Mouse (Mus musculus): Measurements from ENCODE around the gene Urb1.
"Not testable (repeated sequence)": the region's sequence is repeated elsewhere in the genome, so short reads cannot be mapped to it uniquely, and the experiment has no call there.

Urb1 gene

DNA sequence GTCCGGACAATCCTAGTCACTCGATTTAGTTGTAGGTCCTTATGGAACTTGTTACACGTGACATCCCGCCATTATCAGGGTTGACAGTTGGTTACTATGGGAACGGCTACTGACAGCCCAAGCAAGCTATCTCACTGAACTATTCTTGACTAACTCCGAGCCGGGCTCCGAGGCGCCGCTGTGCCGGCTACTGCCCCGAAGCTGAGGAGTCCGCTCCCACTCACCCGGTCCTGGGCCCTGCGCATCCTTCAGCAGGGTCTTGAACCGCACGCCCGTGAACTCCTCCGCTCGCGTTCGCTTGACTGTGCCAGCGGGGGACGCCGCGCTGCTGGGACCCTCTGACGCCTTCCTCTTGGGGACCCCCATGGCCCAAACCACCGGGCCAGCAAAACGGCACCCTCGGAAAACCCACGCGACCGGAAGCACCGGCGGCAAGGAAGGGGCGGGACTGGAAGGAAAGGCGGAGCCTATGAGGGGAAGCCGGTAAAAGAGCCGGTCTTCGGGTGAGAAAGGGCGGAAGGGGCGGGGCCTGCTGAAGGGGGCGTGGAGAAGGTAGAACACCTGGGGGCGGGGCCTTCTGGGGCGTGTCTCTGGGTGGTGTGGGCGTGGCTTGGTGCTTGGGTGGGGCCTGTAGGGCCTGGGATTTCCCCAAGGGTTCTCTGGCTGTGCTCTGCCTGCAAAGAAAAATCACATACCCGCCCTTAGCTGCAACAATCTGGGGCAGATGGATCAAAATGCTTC lies at the start of gene Urb1:
TSS of gene Urb1 (minus strand) at position 439 of the 741 bp plus-strand sequence.
- DNase-seq = peak; percentile 96

DNA sequence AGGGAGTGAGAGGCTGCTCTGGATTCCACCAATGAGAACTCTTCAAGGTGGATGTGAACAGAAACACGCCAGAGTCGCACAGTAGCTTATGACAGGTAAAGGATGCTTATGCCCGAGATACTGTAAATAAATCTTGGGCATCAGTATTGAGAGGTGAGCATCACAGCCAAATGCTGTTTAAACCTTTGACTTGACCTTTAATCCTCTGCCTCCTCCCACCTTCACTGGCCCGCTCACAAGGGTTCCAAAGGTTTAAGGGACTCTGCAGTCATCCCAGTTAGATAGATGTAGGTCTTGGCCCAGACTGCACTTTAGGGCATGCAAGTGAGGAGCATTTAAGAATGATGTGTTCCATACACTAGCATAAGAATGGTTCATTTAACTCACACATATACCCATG lies 48.0 kb upstream of the Urb1 start:
- no peak for DNase-seq

DNA sequence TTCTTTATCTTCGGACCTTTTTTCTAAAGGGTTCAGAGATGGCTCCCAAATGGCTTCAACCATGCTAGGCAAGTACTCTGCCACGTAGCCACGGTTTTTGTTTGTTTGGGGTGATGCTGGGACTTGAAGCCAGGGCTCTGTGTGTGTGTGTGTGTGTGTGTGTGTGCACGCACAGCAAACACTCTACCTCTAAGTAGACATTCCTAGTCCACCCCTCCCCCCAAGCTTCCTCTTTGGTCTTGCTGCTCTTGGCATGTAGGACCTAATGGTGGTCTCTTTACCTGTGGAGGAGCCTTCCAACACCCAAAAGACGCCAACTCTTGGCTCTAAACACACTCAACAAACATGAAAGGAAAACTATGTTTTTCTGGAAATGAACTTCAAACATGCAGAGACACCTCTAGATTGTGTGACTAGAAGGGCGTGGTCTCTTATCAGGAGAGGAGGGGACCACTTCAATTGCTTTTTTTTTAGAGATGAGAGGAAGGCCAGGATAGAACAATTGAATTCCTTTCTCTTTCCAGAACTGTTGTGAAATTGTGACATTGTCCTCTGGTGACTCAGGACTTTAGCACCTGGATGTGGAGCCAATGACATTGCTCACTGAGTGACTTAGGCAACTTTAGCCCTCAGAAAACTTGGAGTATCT lies 46.5 kb upstream of the Urb1 start:
- no peak for DNase-seq

DNA sequence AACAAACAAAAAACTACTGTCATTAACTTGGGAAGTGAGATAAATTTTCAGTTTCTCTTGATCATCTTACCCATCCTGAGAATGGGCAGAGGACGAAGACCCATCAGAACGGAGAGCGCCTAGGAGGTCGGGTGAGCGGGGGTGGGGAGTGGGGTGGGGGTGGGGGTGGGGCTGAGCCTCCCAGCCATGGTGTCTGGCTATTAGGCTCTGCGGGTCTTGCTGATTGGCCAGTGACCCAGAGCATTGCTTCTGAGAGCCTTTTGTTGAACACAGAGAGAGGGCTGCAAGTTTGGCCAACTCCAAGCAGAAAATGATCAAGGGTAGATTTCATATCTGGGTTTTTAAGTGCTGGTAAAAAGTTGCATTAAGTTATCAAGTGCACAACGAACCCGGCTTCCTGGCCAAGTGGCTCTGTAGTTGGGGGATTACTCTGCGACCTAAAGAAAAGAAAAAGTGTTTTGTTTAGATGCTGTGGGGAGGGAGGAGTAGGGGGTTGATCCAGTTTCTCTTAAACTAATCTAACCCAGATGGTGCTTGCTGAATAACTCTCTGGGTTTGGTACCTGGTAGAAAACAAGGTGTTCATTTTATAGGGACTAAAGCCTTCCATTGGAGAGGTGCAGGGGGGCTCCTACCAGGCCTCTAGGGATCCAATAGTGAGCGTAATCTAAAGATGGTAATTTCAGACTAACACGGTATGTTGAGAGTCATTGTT lies 41.6 kb upstream of the Urb1 start:
- no peak for DNase-seq

DNA sequence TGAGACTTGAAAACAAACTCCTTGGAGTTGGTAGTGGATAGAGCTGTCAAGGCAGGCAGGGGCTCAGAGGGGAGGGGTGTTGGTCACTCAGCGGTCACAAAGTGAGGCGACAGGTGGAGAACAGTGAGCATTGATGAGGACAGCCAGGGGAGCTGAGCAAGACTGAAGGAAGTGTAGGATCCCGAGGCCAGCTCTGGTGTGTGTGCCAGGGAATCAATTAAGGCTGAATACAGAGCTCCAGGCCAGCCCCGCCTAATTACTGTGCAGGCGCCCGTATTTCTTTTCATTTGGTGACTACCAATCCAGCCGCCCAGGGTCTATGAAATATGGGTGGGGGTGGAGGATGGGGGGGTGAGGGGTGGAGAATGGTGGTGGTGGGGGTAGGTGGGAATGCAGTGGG lies 40.7 kb upstream of the Urb1 start:
- no peak for DNase-seq

DNA sequence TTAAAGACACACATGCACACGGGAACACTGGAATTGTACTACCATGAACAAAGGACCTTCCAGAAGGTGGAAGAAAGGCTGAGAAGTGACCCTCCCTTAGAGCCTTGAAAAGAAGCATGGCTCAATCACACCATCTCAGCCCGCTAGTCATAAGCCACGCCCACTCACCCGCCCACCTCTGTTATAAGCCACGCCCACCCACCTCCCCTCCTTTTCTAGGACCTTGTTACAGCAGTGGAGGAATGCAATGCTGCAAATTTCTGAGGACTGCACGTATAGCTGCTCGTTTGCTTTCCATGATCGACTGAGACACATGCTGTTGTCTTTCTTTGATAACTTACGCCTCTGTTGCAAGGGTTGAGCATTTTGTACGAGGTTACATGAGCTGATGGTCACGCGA lies 39.0 kb upstream of the Urb1 start:
- DNase-seq = no peak

DNA sequence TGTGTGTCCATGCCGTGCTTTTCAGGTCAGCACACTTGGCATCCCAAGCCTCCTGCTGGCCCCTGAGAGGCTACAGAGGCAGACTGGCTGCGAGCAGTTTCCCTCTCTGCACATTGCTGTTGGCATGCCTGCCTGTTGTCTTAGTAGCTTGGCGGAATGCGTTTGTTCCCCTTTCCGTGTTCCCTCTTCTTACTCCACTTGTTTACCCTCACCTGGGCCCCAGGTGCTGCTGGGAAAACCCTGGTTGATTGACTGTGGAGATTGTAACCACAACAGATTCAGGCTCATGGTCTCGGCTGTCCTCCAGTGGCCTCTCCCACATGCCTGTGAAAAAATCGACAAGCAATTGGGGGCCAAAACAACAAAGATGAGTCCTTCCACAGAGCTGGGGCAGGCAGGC lies 38.5 kb upstream of the Urb1 start:
- no peak for DNase-seq

DNA sequence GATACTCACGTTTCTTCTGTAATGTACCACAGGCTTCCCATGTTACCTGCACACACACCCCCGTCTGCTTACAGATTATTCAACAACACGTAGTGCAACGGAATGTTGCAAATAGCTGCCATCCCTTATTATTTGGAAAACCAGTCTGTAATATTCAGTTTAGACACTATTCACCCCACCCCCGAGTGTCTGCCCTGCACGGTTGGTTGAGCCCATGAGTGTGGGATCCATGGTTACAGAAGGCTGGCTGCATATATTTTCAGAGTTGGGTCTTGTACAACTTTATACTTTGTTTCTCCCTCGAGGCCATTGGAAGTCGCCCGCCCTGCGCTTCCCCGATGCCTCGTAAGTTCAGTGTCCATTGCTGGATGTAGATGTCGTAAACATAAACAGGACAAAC lies 35.4 kb upstream of the Urb1 start:
- DNase-seq = no peak

DNA sequence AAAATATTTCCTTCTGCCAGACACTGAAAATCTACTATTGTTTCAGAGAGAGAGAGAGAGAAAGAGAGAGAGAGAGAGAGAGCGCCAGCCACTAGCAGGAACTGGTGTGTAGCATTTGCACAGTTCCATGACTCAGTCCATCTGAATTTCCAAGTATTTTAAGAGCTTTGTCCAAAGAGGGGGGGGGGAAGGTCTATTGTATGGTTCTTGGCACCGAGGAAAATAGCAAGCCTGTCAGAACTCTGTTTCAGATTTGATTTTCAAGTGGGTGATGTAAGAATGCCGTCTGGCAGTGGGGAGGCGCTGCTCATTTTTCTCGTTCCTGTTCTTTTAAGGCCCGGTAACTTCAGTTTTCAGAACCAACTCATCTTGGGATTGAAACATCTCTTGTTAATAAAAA lies 34.8 kb upstream of the Urb1 start:
- no peak for DNase-seq

DNA sequence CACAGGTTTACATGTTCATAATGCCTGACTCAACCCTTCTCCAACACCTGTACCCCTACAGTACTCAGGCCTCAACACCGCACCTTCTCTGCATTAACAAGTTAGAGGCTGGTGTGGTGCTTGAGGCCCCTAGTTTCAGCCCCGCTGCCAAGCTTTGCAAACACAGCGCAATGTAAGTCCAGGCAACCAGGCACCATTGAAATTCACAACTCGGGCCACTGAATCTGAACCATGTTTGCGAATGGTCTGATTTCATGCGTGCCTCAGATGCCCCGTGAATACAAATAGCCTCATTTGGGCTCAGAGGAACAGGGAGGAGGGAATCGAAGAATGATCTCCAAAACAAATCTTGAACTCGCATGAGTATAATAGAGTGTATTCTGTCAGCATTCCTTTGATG lies 32.0 kb upstream of the Urb1 start:
- no peak for DNase-seq

DNA sequence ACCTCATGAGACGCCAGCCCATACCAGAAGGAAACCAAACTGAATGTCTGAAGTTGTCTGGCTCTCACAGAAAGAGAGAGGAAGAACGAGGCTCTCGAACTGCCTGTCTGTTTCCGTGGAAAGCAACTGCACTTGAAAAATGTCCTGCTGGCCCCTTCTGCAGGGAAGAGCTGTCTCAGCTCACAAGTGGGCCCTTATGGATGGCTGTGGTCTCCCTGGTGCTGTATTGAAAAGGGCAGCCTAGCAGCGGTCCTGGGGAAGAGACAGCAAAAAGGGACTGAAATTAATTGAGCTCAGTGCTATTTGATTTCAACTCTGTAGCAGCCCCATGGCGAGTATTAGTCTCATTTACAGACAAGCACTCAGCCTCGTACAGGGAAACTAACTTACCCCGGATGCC lies 27.2 kb upstream of the Urb1 start:
- DNase-seq = no peak

DNA sequence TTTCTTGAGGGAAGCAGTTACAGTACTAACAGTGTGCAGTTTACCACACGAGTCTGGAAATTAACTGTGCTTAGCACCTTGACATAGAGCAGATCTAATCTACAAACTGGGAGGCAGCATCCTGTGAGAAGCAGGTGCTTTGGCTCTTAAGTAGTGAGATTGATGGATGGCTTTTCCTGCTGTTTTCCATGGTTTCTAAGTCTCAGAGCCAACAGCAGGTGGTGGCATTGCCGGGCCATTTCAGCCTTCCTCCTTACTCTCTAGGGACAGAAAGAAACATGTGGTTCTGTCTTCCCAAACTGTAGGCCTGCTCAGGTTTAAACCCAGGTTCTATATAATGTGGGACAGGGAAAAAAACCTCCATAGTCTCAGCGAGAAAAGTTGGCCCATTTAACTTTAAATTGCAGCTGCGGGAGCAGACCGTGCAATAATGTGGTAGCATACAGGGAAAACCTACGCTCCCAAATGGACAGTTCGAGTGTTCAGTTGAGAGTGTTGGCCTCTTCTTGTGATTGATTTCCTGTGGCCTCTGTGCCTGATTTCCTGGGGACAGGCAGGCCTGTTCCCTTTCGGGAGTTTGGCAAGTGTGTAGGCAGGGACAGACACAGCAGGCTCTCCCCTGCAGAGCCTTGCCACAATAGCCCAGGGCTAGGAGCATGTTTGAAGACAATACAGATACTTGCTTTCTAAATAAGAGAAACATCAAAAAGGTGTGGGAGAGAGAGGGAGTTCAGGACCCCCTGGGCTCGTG lies 23.0 kb upstream of the Urb1 start:
- DNase-seq = no peak

DNA sequence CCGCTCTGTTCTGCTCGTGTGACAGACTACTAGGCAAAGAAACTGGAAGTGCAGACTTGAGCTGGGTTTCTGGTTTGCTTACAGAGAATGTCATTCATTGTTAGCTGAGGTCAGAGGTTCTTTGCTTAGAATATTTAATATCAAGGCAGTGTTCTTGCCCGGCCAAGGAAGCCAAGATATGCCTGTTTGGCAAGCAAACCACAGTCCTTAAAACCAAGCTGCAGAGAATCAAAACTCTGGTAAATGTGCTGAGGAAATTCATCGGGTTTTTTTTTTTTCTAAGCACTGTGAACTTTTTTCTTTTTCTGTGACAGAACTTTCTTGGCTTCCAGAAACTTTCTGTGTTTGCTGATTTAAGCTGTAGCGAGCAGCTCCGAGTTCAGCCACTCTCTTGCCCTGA lies 22.3 kb upstream of the Urb1 start:
- no peak for DNase-seq

DNA sequence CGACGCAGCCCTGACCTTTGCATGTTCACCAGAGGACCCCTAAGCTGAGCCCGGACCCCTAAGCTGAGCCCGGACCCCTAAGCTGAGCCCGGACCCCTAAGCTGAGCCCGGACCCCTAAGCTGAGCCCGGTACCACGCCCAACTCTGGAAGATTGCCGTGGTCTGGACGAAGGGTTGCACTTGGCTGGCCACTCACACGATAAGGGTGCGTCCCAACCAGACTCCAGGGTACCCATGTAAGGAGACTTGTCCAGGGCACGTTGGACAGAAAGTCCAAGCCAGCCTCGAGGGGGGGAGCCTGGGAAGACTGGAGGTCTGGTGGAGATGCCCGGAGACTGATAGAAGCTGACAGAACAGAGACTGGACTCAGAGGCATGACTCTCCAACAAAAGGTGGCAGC lies 21.5 kb upstream of the Urb1 start:
- no peak for DNase-seq

DNA sequence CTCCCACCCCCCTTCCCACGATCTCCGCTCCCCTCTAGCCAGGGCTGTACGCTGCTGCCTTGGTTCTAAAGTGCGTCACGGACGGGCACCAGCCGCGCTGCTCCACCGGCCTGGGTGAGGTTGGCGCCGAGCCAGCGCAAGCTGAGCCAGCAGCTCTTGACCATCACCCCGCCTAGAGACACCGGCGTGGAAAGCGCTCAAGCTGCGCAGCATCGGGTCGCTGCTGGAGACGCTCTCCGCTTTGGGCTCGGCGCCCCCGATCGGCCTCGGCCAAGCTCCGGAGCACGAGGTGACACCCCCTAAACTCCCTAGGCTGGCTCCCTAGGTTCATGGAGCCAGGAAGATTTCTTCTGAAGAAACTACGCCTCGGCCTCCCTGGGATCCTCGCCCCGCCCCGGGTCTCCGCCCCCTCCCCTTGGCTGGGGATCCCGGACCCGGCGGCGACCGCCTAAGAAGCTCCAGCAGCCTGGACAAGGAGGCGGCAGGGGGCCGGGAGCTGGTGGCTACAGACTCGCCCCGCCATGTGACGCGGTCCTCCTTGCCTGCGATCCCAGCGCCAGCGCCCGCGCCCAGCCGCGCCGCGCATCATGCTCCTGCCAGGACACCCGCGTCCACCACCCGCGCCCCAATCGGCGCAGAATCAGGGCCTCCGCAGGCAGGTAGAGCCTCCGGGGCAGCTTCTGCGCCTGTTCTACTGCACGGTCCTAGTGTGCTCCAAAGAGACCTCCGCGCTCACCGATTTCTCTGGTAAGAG lies 20.6 kb upstream of the Urb1 start:
- DNase-seq = peak; percentile 55

DNA sequence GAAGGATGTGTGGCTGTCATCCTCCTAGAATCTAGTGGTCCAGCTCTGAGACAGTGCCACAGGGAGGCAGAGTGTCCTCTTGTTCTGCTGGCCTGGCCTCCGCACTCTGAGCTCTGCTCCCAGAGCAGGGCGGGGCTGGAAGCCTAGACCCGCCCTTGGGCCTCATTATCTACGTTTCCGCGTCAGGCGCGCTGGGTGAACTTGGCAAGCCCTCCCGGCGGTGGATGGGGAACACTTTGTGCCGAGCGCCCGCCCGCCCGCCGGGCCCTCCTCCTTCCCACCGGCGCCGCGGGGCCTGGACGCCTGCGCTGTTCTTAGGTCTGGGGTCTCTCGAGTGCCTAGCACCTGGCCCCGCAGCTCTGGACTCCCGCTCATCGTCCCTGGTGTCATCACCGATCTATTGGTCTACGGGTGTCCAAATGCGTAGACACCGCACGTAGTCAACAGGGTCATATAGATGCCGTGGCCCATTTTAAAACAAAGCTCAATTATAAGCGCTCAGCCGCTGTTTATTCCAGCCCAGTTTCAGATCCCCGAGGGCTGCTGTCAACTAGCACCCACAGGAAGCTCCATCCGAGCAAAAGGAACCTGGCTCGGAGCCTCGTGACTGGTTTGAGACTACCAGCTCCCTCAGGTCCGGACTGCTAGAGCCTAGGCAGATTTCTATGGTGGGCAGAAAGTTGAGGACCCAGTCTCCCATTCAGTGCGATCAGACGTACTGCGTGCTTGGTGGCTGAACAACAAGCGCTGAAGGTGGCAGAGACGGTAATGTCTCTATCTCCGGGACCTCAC lies 19.9 kb upstream of the Urb1 start:
- peak; percentile 66 for DNase-seq

DNA sequence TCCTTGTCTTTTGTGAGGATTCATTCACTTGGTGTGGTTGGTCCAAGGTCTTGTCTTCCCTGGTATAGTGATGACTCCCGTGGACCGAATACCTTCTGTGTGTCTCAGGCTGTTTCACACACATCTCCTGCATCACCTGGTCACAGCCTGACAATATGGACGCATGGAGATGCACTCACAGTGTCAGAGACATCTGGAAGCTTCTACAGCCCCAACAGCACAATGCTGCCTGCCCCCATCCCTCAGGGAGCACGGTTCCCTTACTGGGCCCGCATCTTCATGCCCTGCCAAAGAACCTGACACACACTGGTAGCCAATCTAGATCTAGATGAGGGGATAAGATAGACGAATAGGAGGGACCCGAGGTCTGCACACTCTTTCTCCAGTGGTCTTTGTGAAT lies 18.9 kb upstream of the Urb1 start:
- DNase-seq = no peak

DNA sequence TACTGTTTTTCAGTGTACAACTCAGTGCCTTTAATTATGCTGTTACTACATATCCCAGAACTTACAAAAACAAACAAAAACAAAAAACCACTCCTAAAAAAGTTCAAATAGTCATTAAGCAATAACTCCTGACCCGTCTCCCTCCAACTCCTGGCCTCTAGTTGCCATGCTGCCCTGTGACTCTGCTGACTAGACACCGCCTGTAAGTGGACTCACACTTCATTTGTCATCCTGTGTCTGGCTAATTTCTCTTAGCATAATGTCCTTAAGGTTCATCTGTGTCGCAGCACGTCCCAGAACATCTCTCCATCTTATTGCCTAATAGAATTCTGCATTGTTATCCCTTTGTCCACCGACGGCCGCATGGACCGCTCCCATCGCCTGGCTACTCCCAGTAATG lies 17.3 kb upstream of the Urb1 start:
- DNase-seq = no peak

DNA sequence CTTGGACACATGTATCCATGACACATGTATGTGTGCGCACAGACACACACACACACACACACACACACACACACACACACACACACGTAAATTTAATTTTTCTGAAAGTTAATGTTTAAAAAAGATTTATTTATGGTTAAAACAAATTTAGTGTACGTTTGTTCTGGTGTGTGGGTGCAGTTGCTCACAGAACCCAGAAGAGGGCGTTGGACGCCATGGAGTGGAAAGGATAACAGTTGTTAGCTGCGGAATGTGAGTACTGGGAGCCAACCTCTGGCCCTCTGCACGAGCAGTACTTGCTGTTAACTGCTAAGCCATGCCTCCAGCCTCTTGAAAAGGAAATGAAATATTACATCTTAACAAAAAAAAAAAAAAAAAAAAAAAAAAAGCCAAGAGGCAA lies 16.2 kb upstream of the Urb1 start, which contains the start of gene Eva1c:
TSS of gene Eva1c (plus strand) at position 263 of the 400 bp plus-strand sequence.
- no peak for DNase-seq

DNA sequence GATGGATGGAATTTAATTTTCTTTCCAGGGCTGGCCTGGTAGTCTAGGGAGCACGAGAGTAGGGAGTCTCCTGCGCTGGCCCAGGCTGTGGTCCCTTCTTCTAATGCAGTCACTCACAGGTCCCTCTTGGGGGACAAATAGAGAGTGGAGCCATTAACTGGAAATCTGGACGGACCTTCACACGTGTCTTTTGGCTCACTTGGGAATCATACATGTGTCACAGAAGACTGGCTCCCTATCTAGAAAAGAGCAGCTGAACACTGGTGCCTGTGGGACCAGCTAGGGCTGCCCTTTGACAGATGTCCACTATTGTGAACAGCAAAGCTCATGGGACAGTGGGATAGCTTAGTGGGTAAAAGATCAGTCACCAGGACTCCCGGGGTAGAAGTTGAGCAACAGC lies 15.8 kb upstream of the Urb1 start:
- DNase-seq = no peak

DNA sequence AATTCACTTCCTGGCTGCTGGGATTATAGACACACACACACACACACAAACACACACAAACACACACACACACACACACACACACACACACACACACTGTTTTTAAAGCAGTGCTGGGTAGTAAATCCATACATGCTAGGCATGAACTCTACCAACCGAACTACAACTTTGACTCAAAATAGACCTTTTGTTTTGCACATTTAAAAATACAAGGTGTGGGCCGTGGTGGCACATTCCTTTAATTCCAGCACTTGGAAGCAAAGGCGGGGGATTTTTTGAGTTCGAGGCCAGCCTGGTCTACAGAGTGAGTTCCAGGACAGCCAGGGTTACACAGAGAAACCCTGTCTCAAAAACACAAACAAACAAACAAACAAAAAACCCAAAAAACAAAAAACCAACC lies 13.8 kb upstream of the Urb1 start:
- not testable (repeated sequence) for DNase-seq

DNA sequence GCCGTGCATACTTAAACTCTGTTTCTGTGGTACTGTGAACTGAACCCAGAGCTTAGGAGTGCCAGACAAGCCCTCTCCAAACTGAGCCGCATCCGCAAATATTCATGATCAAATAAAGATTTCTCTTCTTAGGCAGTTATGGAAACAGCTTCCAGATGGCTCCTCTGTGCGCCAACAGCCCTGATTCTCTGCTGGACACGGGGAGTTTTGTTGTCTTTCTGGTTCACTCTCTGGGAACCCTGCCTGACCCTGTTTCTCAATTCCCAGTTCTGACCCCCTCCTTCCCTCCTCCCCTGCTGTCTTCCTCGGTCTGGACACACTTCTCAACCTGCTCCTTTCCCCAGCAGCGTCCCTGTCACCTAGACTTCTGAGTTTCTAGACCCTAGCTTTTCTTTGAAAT lies 12.8 kb upstream of the Urb1 start:
- no peak for DNase-seq

All from right cerebral cortex, postnatal 25 days (tissue).